Mouse (Mus musculus) kidney, adult 11 months (tissue): Measurements from ENCODE around the gene Gm20388.

Experiments
- DNase-seq: peaks from one replicate; pipeline ENCODE4 v3.0.0; 2022

Gene Gm20388

GRCm38 (mm10) chr8:120464585-120464937 lies 553.9 kb downstream of the Gm20388 start:
- DNase-seq: no peak

GRCm38 (mm10) chr8:120465710-120466109 lies 555.1 kb downstream of the Gm20388 start:
- DNase-seq: no peak

DNA sequence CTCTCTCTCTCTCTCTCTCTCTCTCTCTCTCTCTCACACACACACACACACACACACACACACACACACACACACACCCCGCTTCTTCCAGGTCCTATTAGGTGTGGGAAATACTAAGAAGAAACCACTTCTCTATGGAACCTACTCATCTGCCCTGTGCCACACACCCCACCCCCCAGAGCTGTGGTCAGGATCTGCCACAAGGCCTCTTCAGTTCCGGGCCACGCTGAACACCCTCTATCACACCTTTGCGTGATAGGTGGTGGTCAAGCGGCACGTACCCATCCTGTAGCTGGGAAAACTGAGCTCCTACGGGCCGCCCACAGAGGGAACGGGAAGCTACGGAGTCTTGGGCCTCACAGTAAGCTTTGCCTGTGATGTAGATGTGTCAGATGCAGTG lies 555.6 kb downstream of the Gm20388 start:
- no peak for DNase-seq

DNA sequence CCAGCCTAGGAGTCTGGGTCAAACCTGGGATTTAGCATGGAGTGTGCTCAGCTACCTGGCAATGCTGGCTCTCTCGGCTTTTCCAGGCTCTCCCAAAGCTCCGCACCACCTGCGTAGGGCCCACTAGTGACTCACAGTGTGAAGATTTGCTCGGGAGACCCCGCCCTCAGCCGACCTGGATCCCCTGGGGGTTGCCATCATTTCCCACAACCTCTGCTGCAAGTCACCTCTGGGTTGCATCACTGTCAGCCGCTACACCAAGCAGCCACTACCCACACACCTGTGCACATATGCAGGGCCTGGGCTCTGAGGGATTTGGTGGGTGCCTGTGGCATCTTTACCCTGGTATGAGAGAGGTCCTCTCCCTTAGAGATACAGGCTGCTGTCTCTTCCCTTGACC lies 557.0 kb downstream of the Gm20388 start:
- DNase-seq: no peak

- DNase-seq: no peak
Measured at GRCm38 (mm10) chr8:120470170-120470569, 559.5 kb downstream of the Gm20388 start.

DNA sequence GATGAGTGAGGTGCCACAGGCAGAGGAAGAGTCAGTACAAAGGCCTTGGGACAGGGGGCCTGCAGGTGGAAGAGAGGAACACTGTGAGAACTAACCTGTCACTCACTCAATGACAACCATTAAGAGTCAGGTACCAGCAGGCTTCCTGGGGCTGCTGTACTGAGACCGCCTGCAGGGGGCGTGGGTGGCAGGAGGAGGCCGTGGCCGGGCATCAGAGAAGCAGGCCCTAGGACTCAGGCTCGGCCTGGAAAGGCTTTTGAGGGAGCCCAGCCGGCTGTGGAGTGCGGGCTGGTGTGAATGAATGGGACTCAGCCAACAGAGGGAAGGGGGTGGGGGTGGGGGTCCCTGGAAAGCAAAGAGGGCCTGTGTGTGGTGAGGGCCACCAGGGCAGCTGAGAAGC lies 560.5 kb downstream of the Gm20388 start:
- no peak for DNase-seq

DNA sequence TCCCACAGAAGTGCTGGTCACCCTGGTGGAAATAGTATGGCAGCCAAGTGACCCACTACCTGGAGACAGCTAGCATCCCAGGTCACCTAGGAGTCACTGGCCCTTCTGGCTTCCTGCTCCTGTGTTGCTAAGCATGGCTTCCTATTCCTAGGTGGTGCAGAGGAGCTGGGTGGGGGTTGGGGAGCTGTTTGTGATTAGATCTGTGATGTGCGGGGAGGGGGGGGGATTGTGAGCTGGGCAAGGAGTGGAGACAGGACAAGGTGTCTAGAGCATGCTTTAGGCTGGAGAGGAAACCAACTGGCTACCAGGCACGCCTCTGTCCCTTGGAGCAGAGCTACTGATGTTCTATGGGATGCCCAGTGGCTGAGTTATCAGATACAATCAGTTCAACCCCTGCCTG lies 561.1 kb downstream of the Gm20388 start:
- no peak for DNase-seq

DNA sequence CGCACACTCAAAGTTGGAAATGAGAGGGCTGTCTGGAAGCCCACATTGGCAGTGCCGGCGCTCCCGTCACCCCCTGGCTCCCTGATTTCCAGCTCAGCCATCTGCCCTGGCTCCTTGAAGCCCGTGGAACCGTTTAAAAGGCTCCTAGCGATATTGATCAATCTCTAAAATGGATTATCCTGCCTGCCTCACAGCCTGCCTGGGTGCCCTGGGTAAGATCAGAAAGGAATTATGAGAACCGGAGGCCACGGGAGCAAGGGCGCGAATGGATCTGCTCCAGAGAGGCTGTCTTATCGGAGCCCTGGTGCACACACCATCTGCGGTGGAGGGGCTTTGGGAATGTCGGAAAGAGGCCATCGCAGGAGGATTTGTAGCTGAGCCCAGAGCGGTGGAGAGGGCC lies 561.6 kb downstream of the Gm20388 start:
- no peak for DNase-seq

- no peak for DNase-seq
Measured at GRCm38 (mm10) chr8:120473729-120474364, 563.2 kb downstream of the Gm20388 start.

GRCm38 (mm10) chr8:120474496-120475235 lies 564.0 kb downstream of the Gm20388 start:
- DNase-seq: no peak

- no peak for DNase-seq
Measured at GRCm38 (mm10) chr8:120475462-120476201, 565.0 kb downstream of the Gm20388 start.

DNA sequence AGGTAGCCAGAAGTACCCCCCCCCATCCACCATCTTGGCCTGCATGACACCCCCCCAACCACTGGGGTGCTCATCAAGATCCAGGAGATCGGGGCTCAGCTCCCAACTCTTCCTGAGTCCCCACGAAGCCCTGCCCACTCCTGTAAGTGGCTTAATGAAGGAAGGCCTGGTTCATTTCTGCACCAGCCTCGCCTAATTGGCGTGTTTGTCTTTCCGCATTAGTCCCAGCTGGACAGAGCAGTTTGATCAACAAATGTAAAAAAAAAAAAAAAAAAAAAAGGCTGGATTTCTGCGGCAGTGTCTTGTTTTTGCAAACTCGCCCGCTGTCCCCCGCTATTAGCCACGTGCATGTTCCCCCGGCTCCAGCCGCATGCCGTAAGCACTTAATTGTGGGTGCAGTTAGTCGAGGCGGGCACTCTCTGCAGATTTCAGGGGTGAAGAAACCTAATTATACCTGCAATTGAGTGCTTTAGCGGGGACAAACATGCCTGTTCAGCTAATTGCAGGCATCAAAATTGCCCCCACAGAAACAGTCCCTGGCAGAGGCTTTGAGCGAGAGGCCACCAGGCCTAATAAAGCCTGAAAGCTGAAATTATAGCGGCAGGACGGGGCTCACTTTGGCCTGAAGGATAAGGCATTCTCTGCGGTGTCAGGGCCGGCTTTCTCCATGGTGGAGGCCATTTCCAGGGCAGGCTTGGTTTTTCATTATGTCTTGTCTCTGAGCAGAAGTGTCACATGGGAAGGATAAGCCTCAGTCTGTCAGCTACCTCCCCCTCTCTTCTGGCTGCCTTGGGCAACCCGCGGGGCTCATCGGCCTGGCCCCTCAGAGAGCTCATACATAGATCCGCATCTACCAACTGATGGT lies 566.3 kb downstream of the Gm20388 start:
- DNase-seq: no peak

DNA sequence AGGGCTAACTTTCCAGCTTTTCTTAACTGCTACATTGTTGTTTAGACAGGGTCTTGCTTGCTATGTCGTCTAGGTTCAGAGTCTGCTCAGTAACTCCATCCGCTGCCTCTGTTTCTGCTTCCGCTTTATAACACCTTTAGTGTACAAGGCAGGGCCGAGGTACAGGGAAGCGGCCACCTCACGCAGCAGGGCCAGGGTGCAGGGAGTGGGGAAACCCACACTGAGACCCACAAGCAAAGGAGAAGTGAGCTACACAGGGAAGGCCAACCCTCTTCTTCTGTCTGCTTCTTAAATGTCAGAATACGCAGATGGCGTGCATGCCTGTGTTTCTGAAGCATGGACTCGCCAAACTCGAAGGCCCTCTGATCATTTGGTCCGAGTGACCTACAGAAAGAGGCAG lies 568.1 kb downstream of the Gm20388 start:
- DNase-seq: no peak

DNA sequence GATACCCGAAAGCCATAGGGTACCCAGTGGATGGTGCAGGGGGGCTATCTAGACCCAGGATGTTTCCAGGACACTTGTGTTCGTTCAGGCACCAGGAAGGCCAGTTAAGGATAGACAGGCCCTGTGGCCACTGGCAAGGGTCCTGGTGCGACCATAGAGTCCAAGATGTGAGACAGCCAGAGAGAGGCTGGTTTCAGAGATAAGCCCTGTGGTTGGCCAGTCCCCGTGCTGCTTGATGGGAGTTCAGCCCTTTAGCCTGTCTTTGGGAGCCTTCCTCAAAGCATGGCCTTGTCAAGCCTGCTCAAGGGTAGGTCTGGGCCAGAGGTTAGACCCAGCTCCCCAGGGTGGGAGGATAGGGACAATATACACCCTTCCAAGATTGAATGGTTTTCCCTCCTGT lies 569.0 kb downstream of the Gm20388 start:
- no peak for DNase-seq

DNA sequence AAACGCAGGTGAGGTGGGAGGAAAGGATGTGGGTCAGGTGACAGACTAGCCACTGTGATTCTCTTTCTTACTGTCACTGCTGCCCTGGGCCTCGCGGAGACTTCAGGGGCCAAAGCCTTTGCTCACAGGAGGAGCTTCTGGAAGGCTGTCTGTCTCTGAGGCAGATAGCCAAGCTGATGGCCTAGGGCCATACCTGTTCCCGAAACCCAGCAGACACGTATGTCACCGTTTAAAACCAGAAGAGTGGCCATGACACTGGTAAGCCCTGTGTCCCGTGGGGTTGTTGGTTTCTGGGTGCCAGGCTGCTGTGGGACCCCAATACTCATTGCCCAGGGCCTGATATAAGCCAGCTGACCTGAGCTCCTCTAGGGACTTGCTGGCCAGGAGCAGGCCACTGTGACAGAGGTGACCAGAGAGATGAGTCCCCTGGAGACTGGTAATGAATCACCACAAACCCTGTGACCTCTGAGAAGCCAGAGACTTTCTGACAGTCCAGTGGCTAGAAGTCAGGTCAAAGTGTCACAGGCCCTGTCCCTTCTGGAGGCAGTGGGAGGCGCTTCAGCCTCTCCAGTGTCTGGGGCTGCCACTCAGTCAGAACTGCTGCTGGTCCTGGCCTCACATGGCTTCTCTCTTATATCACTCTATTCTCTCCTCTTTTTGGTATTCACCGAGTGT lies 571.5 kb downstream of the Gm20388 start:
- DNase-seq: peak; percentile 43

GRCm38 (mm10) chr8:120484460-120484859 lies 573.8 kb downstream of the Gm20388 start:
- no peak for DNase-seq

DNA sequence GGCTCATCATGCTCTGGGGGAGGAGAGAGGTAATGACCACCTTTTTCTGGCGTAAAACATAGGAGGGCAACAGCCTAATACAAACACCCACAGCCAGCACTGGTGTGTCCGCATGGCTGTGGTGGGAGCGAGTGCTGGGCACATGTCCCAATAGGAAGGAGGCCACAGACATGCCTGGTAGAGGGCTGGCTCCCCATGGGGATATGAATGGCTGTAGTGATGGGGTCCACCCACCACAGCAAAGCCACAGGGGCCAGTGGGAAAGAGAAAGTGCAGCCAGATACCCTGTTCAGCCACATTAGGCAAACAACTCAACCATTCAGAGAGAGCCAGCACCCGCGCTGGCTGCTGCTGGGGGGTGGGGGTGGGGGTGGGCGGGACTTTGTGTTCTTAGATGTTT lies 574.5 kb downstream of the Gm20388 start:
- no peak for DNase-seq

GRCm38 (mm10) chr8:120485551-120486476 lies 575.2 kb downstream of the Gm20388 start:
- no peak for DNase-seq

- DNase-seq: peak; percentile 61
Measured at GRCm38 (mm10) chr8:120486477-120487376, 576.1 kb downstream of the Gm20388 start.

GRCm38 (mm10) chr8:120487377-120487728 lies 576.7 kb downstream of the Gm20388 start:
- DNase-seq: no peak
